27 mouse cellular contexts compared by ENCODE assay signal in genomic region chr17:17393300-17393699, GRCm38 (mm10). TPM values are rescaled to one million over a fixed set of nuclear protein-coding genes. Genes with fewer than 3 reads are reported as not detected.
A peak's percentile ranks its signal among the peaks of the same experiment; 100 is the strongest.
DNase-seq lines count a peak whose midpoint lies in the region; ATAC-seq and TF ChIP-seq lines count a peak whose summit lies in the region.
"Had no signal": no experiment of that assay in that cellular context is flagged by ENCODE, and none has a peak within 500 bp of the region (broad histone marks: within the 10 kb centered on the region; RNA-seq: fewer than 3 reads in every experiment).

No protein-coding gene starts in this region.

- no peaks in the 10 kb centered on the region for H3K4me1 ChIP-seq in hindbrain, postnatal 0 days (ENCODE audit: insufficient read depth, low read length)
- H3K4me1 ChIP-seq in hindbrain, embryonic 13.5 days (replicated peaks): no peaks in the 10 kb centered on the region
- H3K4me1 ChIP-seq: embryonic facial prominence, embryonic 10.5 days; embryonic facial prominence, embryonic 15.5 days; heart, embryonic 12.5 days; liver, embryonic 15.5 days had no signal

- peaks cover 8% of the 10 kb centered on the region for H3K36me3 ChIP-seq in hindbrain, postnatal 0 days (ENCODE audit: insufficient read depth, low read length)
- H3K36me3 ChIP-seq in hindbrain, embryonic 13.5 days: peaks cover 28% of the 10 kb centered on the region

- peak; percentile 63 to 65 for DNase-seq in cerebellum, postnatal 14 days
- no peak for DNase-seq in cerebellum, adult 18-20 months
- peak; percentile 11 for DNase-seq in hindbrain, postnatal 0 days (ENCODE audit: low spot score)
- peak; percentile 39 to 43 for DNase-seq in right cerebral cortex, postnatal 10 days (ENCODE audit: low spot score in 2 of 2)
- DNase-seq in right cerebral cortex, postnatal 14 days: no peak
- peak; percentile 44 to 46 for DNase-seq in layer of hippocampus, postnatal 36 days
- no peak for DNase-seq in frontal cortex, adult 2 months (ENCODE audit: extremely low spot score in 1 of 2, low spot score in 1 of 2)
- DNase-seq: gastrocnemius, adult 2 months; heart, adult 2 months; heart, postnatal 4 days; liver; lung, postnatal 14 days; right cerebral cortex, postnatal 4 days; thymus, adult 2 months; thymus, postnatal 36 days had no signal

- no peak for ATAC-seq in hindbrain, postnatal 0 days
- no peak for ATAC-seq in hindbrain, embryonic 13.5 days (ENCODE audit: low FRiP score)
- ATAC-seq: inflammation-experienced regulatory T-cells, adult 6 months; Patski had no signal

- no peak overlapping the region for H3K4me3 ChIP-seq in hindbrain, postnatal 0 days (ENCODE audit: low read length)
- H3K4me3 ChIP-seq in hindbrain, embryonic 13.5 days: no peak overlapping the region
- H3K4me3 ChIP-seq: embryonic facial prominence, embryonic 10.5 days; embryonic facial prominence, embryonic 15.5 days; gastrocnemius, adult 2 months; heart, adult 2 months; heart, embryonic 12.5 days; liver, embryonic 15.5 days; midbrain, embryonic 10.5 days had no signal

- WGBS in hindbrain, postnatal 0 days: 75% methylated on average over 6 of the region's 6 CpGs
- WGBS in hindbrain, embryonic 13.5 days: 87% methylated on average over 6 of the region's 6 CpGs

- no peak for TF ChIP-seq CTCF in hindbrain, postnatal 0 days (IDR thresholded peaks at IDR 0.05; ENCODE audit: low read depth)

- no peaks in the 10 kb centered on the region for H3K27me3 ChIP-seq in hindbrain, postnatal 0 days (ENCODE audit: insufficient read depth, low read length)
- H3K27me3 ChIP-seq in hindbrain, embryonic 13.5 days: no peaks in the 10 kb centered on the region
- H3K27me3 ChIP-seq: embryonic facial prominence, embryonic 15.5 days; heart, embryonic 12.5 days; liver, embryonic 15.5 days; Patski had no signal

- no peak overlapping the region for H3K4me2 ChIP-seq in hindbrain, postnatal 0 days (ENCODE audit: low read depth, low read length)
- H3K4me2 ChIP-seq in hindbrain, embryonic 13.5 days: no peak overlapping the region
- H3K4me2 ChIP-seq: embryonic facial prominence, embryonic 15.5 days; heart, embryonic 12.5 days; hindbrain, embryonic 14.5 days; liver, embryonic 15.5 days; lung, embryonic 14.5 days had no signal

- no peaks in the 10 kb centered on the region for H3K9me3 ChIP-seq in hindbrain, postnatal 0 days (ENCODE audit: low read length)
- no peaks in the 10 kb centered on the region for H3K9me3 ChIP-seq in hindbrain, embryonic 13.5 days
- H3K9me3 ChIP-seq: embryonic facial prominence, embryonic 10.5 days; embryonic facial prominence, embryonic 15.5 days; heart, embryonic 12.5 days; liver, embryonic 15.5 days; midbrain, embryonic 10.5 days had no signal

- H3K27ac ChIP-seq in hindbrain, postnatal 0 days: no peak overlapping the region
- H3K27ac ChIP-seq in hindbrain, embryonic 13.5 days: no peak overlapping the region
- H3K27ac ChIP-seq: embryonic facial prominence, embryonic 10.5 days; embryonic facial prominence, embryonic 15.5 days; gastrocnemius, adult 2 months; heart, adult 2 months; hindbrain, embryonic 14.5 days; liver, embryonic 15.5 days; midbrain, embryonic 10.5 days had no signal

- H3K9ac ChIP-seq in hindbrain, postnatal 0 days (replicated peaks; ENCODE audit: low read length): no peak overlapping the region
- H3K9ac ChIP-seq in hindbrain, embryonic 13.5 days: no peak overlapping the region
- H3K9ac ChIP-seq: embryonic facial prominence, embryonic 15.5 days; heart, embryonic 12.5 days; hindbrain, embryonic 14.5 days; liver, embryonic 15.5 days; lung, embryonic 14.5 days had no signal

RNA-seq across cellular contexts. Expression of gene Lix1, which starts 9.2 kb away (rescaled TPM):
- 9.9 and 11.2 TPM in 2 replicates for total RNA-seq in hindbrain, postnatal 0 days (2014; rRNA removed)
- polyA plus RNA-seq in hindbrain, postnatal 0 days (2015; fragmentation: Nextera tagmentation; extraction: Ambion mirVana): 11.9 and 13.5 TPM in 2 replicates
- polyA plus RNA-seq in hindbrain, embryonic 13.5 days (2015; fragmentation: Nextera tagmentation; extraction: Ambion mirVana): 9.3 and 12.4 TPM in 2 replicates
- 10 to 100 TPM; 77.1 to 81.8 TPM for total RNA-seq in layer of hippocampus, postnatal 36 days (2021)
- 69.9 and 72.8 TPM in 2 replicates for polyA plus RNA-seq in frontal cortex, adult 2 months (2012; rRNA removed)
- total RNA-seq: MEL; neutrophil, adult 5-6 weeks had no signal
- polyA plus RNA-seq: Patski had no signal

RNA-seq across cellular contexts. Expression of gene Riok2, which starts 19.2 kb away (rescaled TPM):
- total RNA-seq in hindbrain, postnatal 0 days (2014; rRNA removed): 19.0 and 36.7 TPM in 2 replicates
- 15.0 and 19.2 TPM in 2 replicates for polyA plus RNA-seq in hindbrain, postnatal 0 days (2015; fragmentation: Nextera tagmentation; extraction: Ambion mirVana)
- 24.5 and 26.8 TPM in 2 replicates for polyA plus RNA-seq in hindbrain, embryonic 13.5 days (2015; fragmentation: Nextera tagmentation; extraction: Ambion mirVana)
- 10 to 100 TPM; 18.8 to 20.1 TPM for total RNA-seq in layer of hippocampus, postnatal 36 days (2021)
- polyA plus RNA-seq in frontal cortex, adult 2 months (2012; rRNA removed): 21.8 and 22.2 TPM in 2 replicates

Comparison
In these comparisons a context has a peak if more than half of its experiments do, and no peak if none do; other contexts are left out.
1. DNase-seq: peak in cerebellum, postnatal 14 days (2 of 2), hindbrain, postnatal 0 days (single experiment), right cerebral cortex, postnatal 10 days (2 of 2) and layer of hippocampus, postnatal 36 days (2 of 2); none in cerebellum, adult 18-20 months (0 of 2), right cerebral cortex, postnatal 14 days (single experiment) and frontal cortex, adult 2 months (0 of 2).